Mouse (Mus musculus) kidney, adult 2 months (tissue): ENCODE measurements at regions not wholly inside any gene's neighbourhood (a gene's known extent, or its start where the extent isn't known, plus 50 kb on each side); places are given as distances from the start of the nearest gene placed in this dataset.

Experiments used
- CTCF ChIP-seq: fragments of 200-500 bp; conservative IDR thresholded peaks from 2 replicates; pipeline ENCODE4 v1.5.1; 2011; ENCODE audit warnings: low read depth, mild to moderate bottlenecking, control low read depth, low read length, moderate library complexity, mixed read lengths; ENCODE audit not compliant: insufficient read depth, insufficient read length
- POLR2A ChIP-seq: fragments of 200-500 bp; IDR thresholded peaks from one replicate; pipeline ENCODE4 v1.6.1; 2011; ENCODE audit warnings: low read depth, low read length, control low read depth

DNA sequence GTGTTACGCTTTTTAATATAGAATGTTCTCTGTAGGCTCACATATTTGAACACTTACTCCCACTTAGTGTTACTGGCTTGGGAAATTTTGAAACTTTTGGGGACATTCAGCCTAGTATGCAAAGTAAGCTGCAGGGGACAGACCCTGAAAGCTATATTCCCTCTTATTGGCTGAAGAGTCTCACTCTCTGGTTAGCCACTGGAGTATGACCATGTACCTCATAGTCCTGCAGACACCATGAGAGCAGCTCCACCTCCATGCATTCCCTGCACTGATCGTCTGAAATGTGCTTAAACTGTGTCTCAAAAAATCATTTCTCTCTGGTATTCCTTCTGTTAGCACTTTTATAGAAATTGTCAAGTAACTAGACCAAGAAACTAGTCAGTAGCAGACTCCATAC, 534.9 kb upstream of the Cblb start:
- TF ChIP-seq POLR2A (no peak), CTCF (no peak)
